Mouse (Mus musculus) brain, adult 2 months (tissue): ENCODE data around the gene Lzic.
A peak's percentile ranks its signal among the peaks of the same experiment; 100 is the strongest.

Experiments
- DNase-seq: peaks from one replicate; pipeline ENCODE4 v3.0.0; 2011; ENCODE audit warnings: low read depth, low spot score

Gene Lzic

GRCm38 (mm10) chr4:149526330-149526729 lies 41.3 kb downstream of the Lzic start:
- peak; percentile 47 for DNase-seq

GRCm38 (mm10) chr4:149527621-149528354 lies 42.8 kb downstream of the Lzic start:
- DNase-seq, result no peak

DNA sequence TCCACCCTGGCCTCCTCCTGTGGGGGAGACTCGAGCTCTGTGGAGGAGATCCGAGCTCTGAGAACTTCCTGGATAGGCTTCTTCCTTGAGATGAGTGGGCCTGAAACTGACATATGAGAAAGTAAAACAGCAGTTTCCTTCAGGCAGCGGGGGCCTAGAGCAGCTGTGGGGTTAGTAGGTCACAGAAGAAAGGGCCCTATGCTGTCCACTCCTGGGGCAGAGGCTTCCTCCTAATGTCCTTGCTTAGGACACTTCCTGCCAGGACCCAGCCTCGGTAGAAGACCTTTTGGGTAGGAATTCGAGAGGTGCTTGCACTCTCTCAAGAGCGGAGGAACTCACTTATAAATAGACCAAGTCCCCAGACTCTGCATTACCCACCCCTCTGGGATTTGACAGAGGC lies 44.7 kb downstream of the Lzic start:
- DNase-seq, result no peak

DNA sequence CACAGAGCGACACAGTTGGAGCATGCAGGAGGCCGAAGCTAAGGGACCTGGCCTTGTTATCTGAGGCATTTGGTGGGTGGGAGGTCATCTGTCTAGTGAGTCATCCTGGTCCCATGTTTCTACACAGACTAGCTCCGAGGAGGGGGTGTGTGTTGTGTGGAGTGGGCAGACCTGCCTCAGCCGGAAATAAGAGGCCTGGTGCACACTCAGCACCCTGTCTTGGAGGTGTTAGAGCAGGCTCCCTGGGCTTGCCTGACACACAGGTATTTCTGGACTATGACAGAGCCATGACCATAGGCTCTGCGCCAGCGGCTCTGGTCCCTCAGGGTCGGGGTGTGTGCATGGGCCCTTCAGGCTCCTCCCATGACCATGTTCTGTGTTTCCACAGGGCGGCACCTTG lies 54.4 kb downstream of the Lzic start:
- peak; percentile 53 for DNase-seq

- DNase-seq, result no peak
These were observed 56.9 kb downstream of the Lzic start for GRCm38 (mm10) chr4:149541935-149542334.

GRCm38 (mm10) chr4:149542431-149542830 lies 57.4 kb downstream of the Lzic start:
- no peak for DNase-seq

DNA sequence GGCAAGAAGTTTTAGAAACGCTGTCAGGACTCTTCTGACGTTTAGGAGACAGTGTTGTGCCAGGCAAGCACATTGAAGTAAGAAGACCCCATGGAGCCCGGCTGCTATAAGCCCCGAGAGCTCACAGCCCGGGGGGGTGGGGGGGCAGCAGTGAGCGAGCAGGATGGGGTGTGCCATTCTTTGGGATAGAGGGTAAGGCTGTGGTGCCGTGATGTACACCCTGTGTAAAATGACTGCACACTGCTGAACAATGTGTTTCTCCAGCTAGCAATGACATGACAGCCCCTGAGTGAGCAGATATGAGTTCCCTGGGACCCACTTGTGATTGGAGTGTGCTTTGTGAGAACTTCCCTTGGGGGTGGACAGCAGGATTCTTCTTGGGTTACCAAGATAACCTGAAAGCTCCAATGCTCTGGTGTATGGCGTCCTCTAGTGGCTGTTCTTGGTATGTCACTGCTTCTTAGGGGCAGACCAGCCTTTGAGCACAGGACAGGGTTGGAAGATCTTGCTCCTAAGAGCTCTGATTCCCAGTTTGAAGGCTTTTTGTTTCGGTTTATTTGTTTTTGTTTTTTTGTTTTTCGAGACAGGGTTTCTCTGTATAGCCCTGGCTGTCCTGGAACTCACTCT lies 58.0 kb downstream of the Lzic start:
- DNase-seq, result peak; percentile 94

GRCm38 (mm10) chr4:149544892-149545291 lies 59.9 kb downstream of the Lzic start:
- DNase-seq, result no peak
